Mouse (Mus musculus): ENCODE data around the gene Nudcd3. TPM values are rescaled to one million over a fixed set of nuclear protein-coding genes. Genes with fewer than 3 reads are reported as not detected.

Nudcd3 gene
- total RNA-seq, 1 experiment from 2014 or later: 39.7 TPM

- ATAC-seq (replicated peaks; ENCODE audit: low read depth, poor library complexity, severe bottlenecking): no peak
These were observed 21.0 kb downstream of the Nudcd3 start for GRCm38 (mm10) chr11:6179194-6179593.

DNA sequence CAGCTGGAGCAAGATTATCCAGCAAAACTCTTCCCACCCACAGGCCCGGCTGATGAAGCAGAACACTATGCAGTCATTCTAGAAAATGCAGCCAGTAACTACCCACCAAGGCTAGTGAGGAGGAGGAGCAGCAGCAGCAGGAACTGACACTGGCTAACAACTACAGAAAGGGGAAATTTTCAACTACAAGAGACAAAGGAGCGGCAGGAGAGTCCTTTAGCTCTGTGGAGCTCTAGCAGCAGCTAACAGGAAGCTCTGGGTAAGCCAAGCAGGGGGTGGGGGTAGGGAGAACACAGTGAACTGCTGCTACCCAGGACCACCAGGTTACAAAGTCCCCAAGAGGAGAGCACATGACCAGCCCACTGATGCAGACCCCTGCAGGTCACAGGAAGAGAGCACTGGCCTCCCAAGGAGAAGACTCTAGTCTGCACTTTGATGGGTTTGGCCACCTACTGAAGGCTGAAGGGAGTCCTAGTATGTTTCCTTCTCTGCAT, 21.5 kb downstream of the Nudcd3 start:
- ATAC-seq (replicated peaks; ENCODE audit: low read depth, poor library complexity, severe bottlenecking): peak; percentile 46

DNA sequence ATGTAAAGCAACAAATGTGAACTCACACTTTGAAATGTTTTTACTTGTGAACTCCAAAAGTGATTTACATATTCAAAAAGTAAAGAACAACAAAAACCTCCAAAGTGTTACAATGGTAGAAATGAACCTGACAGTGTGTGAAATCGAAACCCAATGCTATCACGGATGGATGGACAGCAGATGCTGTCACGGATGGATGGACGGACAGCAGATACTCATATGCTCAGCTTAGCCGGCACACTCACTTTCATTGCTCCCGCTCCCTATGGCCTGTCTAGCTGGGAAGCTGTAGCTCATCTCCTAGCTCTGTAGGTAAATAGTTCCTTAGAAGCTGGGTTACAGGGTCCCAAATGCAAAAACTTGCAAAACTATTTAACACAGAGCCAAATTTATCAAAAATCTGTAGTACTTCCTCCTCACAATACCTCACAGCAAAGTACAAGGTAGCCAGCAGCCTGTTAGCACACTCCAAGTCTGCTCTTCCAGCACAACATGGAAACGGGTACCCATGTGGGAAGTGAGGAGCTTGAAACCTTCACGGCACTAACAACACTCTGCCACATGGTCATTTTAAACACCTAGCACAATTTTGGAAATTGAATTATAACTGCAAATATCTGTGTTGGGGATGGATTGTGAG, 22.3 kb downstream of the Nudcd3 start:
- no peak for ATAC-seq (replicated peaks; ENCODE audit: low read depth, poor library complexity, severe bottlenecking)

DNA sequence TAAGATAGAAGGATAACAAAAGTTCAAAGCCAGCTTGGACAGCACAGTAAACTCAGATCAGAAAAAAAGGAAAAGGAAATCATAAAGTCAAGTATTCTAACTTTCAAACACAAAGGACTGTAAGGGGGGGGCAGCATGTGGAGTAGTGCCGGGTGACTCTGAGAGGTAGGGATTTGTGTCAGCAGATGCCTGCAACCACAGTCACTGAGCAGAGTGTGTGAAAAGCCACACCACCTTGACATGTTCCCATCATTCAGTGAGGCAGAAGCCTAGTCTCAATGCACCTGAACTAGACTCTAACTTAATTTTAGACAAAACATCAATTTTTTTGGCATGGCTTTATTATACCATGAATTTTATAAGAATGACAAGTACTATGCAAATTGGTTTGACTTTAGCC, 24.7 kb downstream of the Nudcd3 start:
- no peak for ATAC-seq (replicated peaks; ENCODE audit: low read depth, poor library complexity, severe bottlenecking)

- ATAC-seq (replicated peaks; ENCODE audit: low read depth, poor library complexity, severe bottlenecking): peak; percentile 51
These were observed 25.5 kb downstream of the Nudcd3 start for GRCm38 (mm10) chr11:6174719-6175118.

DNA sequence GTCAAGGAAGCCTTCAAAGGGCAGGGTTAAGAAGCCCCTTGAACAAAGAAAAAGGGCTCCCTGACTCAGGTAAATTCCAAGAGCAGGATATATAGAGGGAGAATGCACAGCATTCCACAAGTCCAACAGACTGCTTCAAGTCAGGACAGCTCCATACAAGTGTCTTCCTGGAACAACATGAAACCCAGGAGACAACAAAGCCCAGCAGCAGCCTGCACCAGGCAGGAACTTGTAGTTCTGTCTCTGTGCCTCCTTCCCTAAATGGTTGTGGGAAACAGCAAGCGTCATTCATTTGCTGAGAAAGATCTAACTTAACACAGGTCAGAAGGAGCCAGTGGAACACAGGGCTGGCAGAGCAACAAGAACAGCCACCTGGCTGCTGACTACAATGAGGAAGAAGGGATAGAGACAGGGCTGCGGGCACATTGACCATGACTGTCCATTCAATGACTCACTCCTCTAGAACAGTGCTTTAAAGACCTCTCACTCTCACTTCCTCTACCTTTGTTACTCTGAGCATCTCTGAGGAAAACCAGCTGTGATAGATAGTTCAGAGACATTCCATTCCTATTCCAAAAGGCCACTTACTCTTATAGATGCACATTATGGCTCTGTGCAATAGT, 31.1 kb downstream of the Nudcd3 start:
- ATAC-seq (replicated peaks; ENCODE audit: low read depth, poor library complexity, severe bottlenecking): peak; percentile 88

DNA sequence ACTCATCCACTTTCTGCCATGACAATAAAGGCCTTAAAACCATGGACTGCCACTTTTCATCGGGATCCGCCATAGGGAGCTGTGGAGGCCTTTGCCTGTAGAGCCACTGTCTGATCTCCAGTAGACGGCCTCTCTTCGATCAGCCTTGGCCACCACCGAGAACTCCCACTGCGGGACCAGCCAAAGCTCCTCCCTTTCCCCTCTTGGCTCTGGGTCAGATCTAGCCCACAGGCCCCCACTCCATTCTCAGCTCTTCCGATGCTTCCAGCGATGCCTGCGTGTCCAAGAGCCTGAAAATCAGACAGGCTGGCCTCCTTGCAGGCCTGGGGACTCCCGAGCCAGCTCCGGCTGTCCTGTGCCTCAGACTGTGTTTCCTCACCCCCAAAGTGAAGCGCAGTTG, 33.9 kb downstream of the Nudcd3 start:
- ATAC-seq (replicated peaks; ENCODE audit: low read depth, poor library complexity, severe bottlenecking): no peak

DNA sequence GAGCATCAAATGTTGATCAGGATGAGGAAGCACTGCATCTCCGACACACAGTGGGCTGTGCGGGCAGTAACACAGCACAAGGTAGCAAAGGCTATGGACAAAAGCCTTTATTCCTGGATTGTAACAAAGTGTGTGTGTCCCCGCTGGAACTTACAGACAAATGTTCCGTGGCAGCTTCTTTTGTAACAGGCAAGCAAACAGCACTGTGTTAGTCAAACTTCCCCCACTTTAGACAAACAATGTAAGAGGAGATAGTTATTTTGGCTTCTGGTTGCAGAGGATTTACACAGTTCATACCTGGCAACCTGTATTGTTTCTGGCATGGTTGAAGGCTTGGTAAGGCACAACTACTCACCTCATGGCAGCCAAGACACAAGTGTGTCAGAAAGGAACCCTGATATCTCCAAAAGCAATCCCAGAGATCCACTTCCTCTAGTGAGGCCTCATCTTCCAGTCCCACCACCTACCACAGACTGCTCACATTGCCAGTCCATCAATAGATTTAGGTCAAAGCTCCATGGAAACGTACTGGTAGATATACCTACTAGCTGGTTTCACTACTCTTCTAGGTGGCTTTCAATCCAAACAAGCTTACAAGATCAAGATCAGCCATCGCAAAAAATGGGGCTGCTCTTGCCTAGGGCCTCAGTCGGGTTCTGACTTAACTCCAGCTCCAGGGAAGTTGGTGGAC, 34.7 kb downstream of the Nudcd3 start:
- no peak for ATAC-seq (replicated peaks; ENCODE audit: low read depth, poor library complexity, severe bottlenecking)

DNA sequence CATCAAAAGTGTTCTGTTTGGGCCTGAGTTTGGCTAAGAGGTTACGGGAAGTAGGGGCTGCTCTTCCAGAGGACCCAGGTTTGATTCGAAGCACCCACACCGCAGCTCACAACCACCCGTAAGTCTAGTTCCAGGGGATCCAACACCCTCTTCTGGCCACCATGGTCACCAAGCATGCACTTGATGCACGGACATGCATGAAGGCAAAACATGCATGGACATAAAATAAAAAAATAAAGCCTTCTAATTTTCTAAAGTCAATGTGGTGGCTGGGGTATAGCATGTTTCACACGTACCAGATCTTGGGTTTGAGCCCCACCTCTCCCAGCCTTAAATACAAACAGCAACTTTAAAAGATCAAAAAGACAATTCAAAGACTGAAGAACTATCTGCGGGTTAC, 35.4 kb downstream of the Nudcd3 start:
- ATAC-seq (replicated peaks; ENCODE audit: low read depth, poor library complexity, severe bottlenecking): no peak

DNA sequence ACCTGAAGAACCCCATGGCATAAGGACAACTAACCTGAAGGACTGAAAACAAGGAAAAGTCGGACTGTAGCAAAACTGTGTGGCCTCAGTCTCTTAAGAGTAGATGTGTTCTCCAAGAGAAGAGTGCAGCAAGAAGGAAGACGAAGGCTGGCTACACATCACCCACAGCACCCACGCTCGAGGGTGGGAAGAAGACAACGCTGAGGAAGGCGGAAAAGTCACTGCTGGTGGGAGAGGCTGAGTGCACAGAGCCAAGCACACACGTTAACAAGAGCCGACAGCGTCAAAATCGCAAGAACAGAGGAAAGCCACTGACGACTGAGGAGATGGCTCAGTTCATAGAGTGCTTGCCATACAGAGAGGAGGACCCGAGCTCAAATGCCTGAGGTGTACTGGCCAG, 36.5 kb downstream of the Nudcd3 start:
- no peak for ATAC-seq (replicated peaks; ENCODE audit: low read depth, poor library complexity, severe bottlenecking)

- ATAC-seq (replicated peaks; ENCODE audit: low read depth, poor library complexity, severe bottlenecking): no peak
These were observed 37.2 kb downstream of the Nudcd3 start for GRCm38 (mm10) chr11:6163062-6163461.

DNA sequence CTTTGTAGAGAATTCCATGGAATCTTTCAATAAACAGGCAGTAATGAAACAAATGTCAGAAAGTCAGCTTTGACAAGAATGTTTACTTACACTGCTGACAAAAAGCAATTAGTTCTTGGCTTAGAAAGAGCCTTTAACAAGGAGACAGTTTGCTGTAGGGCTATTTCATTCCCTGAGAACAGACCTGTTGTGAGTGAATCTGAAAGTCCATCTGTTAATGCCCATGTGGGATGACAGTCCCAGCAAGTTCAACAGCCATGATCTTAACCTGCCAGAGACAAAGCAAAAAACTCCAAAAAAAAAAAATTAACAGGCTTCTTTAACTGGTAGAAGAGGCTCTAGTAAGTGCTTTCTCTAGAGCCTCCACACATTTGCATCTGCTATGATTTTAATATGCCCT, 38.7 kb downstream of the Nudcd3 start:
- no peak for ATAC-seq (replicated peaks; ENCODE audit: low read depth, poor library complexity, severe bottlenecking)

GRCm38 (mm10) chr11:6160663-6161271, 39.4 kb downstream of the Nudcd3 start:
- no peak for ATAC-seq (replicated peaks; ENCODE audit: low read depth, poor library complexity, severe bottlenecking)

DNA sequence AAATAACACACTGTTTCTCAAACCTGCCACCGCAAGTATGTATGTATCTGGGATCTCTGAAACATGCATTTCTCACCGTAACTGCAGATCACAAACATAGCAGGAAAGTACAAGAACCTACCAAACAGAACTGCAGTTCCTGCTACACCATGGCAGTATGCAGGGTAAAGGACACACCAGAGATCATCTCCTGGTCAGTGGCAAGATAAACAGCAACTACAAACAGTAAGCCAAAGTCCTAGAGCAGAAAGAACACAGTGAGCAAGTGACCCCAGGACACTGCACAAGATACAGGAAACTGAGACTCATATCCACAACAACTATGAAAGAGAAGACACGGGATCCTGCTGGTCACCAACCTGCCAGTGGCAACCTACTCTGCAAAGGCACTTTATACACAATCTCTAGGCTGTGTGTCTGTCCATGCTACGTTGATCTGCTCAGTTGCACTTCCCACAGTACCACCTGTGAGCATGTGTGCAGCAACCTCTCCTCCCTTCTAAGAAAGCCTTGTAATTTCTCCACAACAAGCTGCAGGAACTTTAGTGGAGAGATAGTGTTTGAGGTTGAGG, 40.4 kb downstream of the Nudcd3 start:
- no peak for ATAC-seq (replicated peaks; ENCODE audit: low read depth, poor library complexity, severe bottlenecking)

DNA sequence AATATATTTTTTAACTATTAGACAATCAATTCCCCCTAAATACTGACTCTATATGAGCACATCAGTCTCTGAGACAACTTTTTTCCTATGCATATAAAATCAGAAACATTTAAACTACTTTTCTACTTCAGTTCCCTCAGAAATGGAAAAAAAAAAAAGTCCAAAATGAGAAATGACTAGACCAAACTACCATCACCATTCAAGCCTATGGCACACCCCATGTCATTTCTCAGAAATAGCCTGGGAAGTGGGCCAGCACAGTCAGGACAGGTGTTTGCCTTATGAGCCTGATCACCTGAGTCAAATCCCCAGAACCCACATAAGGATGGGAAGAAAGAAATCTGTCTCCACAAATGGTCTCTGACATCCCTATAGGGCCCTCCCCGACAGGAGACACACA, 41.7 kb downstream of the Nudcd3 start:
- no peak for ATAC-seq (replicated peaks; ENCODE audit: low read depth, poor library complexity, severe bottlenecking)

GRCm38 (mm10) chr11:6157119-6157518, 43.1 kb downstream of the Nudcd3 start:
- ATAC-seq (replicated peaks; ENCODE audit: low read depth, poor library complexity, severe bottlenecking): no peak

DNA sequence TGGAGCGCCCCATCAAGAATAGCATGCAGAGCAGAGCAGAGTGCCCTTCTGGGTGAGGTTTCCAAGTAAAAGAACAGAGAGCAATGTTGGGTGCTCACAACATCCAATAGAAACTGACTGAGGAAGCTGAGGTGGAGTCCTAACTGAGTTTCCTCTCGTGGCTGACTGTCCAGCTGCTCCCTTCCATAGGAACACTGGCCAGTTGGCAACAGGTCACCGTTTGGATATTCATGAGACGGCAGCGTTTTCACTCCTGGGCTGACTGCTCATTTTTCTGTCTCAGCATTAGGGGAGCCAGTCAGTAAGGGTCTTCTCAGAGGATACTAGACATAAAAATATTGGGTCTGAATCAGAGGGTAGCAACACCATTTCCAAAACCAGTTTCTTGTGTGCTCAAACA, 43.6 kb downstream of the Nudcd3 start:
- ATAC-seq (replicated peaks; ENCODE audit: low read depth, poor library complexity, severe bottlenecking): no peak

DNA sequence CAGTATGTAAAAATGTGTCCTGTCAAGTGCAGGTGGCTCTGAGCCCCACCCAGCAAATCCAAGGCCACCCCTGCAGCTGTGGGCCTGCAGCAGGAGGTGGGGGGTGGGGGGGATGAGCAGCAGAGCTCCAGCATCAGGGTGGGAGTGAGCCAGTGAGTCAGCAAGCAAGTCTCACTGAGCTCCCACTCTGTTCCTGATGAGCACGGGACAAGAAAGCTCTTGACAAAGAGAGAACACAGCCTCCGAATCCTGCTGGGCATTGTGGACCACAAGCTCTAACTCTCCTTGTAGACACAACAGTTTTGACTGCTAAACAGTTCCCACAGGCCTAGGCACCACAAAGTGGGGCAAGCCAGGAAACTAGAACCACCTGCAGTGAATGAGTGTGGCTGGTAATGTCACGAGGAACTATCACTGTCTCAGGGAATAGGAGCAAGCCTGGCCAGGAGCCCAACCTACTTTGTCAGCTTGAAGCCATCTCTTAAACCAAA, 46.0 kb downstream of the Nudcd3 start:
- ATAC-seq (replicated peaks; ENCODE audit: low read depth, poor library complexity, severe bottlenecking): peak; percentile 29; the same call in 1 of the 2 replicates

- ATAC-seq (replicated peaks; ENCODE audit: low read depth, poor library complexity, severe bottlenecking): no peak
These were observed 47.4 kb downstream of the Nudcd3 start for GRCm38 (mm10) chr11:6152864-6153263.

DNA sequence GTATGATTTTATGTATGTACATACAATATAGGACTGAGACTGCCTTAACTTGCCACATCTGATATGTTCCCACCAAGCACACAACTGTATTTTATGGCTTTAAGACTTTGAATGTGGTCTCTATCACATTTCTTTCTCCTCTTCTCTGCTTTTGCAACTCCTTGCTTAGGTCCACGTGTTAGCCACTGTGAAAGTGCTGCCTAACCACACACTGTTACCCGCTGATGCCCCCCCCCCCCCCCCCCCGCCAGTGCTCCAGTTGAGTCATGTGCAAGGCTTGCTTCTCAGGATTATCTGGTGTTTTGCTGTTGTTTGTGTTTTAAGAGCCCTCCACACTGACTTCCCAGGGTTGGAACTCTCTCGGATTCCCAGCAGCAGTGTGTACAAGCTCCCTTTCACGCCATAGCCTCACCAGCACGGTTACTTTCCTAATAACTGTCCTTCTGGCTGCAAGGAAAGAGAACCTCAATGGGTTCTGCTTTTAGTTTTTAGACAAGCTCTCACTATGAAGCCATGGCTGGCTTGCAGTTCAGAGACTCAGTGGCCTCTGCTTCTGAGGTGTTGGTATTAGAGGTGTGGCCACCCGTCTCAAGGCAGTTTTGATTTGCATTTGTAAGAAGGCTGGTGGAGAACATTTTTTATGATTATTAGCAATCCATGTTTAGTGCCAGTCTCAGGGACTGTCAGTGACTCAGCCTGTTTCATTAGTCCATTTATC, 61.8 kb downstream of the Nudcd3 start:
- no peak for ATAC-seq (replicated peaks; ENCODE audit: low read depth, poor library complexity, severe bottlenecking)

Measured in common myeloid progenitor, adult 5-6 weeks (primary cell).